Mouse (Mus musculus) brain, embryonic 14.5 days (tissue): ENCODE data around the gene Aes.

ENCODE experiments used
- CTCF ChIP-seq: fragments of 200-500 bp; IDR thresholded peaks from 2 replicates; pipeline ENCODE4 v1.5.1; 2012; ENCODE audit warnings: inconsistent platforms, mild to moderate bottlenecking, moderate library complexity, borderline replicate concordance; ENCODE audit not compliant: insufficient read depth, insufficient read length; ENCODE audit errors: extremely low read depth
- POLR2A ChIP-seq: fragments of 200-500 bp; IDR thresholded peaks from 2 replicates; pipeline ENCODE4 v1.6.1; 2012; ENCODE audit warnings: mild to moderate bottlenecking, inconsistent platforms, borderline replicate concordance; ENCODE audit not compliant: poor library complexity, insufficient read depth, insufficient read length, severe bottlenecking; ENCODE audit errors: extremely low read depth

GRCm38 (mm10) chr10:81560719-81561459, 1.6 kb downstream of the Aes start:
- TF ChIP-seq POLR2A (no peak), CTCF (no peak)
